Mouse (Mus musculus) G1E (cell line): ENCODE results near the gene Ube2g1.

ENCODE experiments used
- CTCF ChIP-seq: IDR thresholded peaks from 2 replicates; pipeline ENCODE4 v1.5.1; 2012; ENCODE audit warnings: low read depth, low read length, inconsistent platforms, mixed read lengths
- GATA1 ChIP-seq: IDR thresholded peaks from 2 replicates; pipeline ENCODE4 v1.6.1; 2012; ENCODE audit warnings: borderline replicate concordance, low read length, inconsistent platforms, mixed read lengths
- POLR2AphosphoS5 ChIP-seq: IDR thresholded peaks from 2 replicates; pipeline ENCODE4 v1.6.1; 2012; ENCODE audit warnings: low read depth, low read length, inconsistent platforms; ENCODE audit not compliant: insufficient replicate concordance
- TAL1 ChIP-seq: conservative IDR thresholded peaks from 2 replicates; pipeline ENCODE4 v1.6.1; 2012; ENCODE audit warnings: low read depth, low read length, inconsistent platforms, mixed read lengths

DNA sequence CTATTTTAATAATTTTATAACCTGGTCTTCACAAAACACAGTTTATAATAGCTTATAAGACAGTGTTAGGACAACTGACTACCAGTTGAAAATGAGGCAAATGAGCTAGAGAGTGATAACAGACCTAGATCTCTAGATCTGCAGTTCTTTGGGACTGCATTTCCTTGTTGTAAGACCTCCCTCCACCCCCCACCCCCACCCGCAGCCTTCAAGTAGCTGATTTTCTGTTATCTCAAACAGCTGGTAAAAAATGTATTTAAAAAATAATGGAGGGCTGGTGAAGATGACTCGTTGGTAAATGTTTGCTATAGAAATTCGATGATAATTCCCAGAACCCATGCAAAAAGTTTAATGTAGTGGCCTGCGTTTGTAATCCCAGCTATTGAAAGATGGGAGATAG, 57.6 kb downstream of the Ube2g1 start:
- no peak for TF ChIP-seq CTCF
- TF ChIP-seq POLR2AphosphoS5: no peak
- TF ChIP-seq GATA1: no peak
- TF ChIP-seq TAL1: no peak
